Mouse (Mus musculus) limb, embryonic 10.5 days (tissue): Measurements from ENCODE around the gene Atp6v0c. TPM values are rescaled to one million over a fixed set of nuclear protein-coding genes. Genes with fewer than 3 reads are reported as not detected.
A peak's percentile ranks its signal among the peaks of the same experiment; 100 is the strongest.

Experiments used
- DNase-seq: peaks from one replicate; pipeline ENCODE4 v3.0.0-alpha.2; 2017; ENCODE audit warnings: low spot score
- H3K27ac ChIP-seq: fragments of 300-500 bp; sonication (generic); 2 replicates; pipeline ENCODE4 v1.5.1; 2016; ENCODE audit warnings: mild to moderate bottlenecking
- H3K27me3 ChIP-seq: fragments of 300-500 bp; sonication (generic); 2 replicates; pipeline ENCODE4 v1.6.1; 2016; ENCODE audit warnings: low read depth, mild to moderate bottlenecking; ENCODE audit not compliant: poor library complexity, severe bottlenecking
- H3K36me3 ChIP-seq: fragments of 300-500 bp; sonication (generic); 2 replicates; pipeline ENCODE4 v1.6.1; 2016; ENCODE audit warnings: mild to moderate bottlenecking, moderate library complexity
- H3K4me1 ChIP-seq: fragments of 300-500 bp; sonication (generic); 2 replicates; pipeline ENCODE4 v1.6.1; 2016
- H3K4me3 ChIP-seq: fragments of 300-500 bp; sonication (generic); 2 replicates; pipeline ENCODE4 v1.5.1; 2016; ENCODE audit warnings: mild to moderate bottlenecking, moderate library complexity
- H3K9me3 ChIP-seq: fragments of 300-500 bp; sonication (generic); replicated peaks from 2 replicates; pipeline ENCODE4 v1.6.1; 2016; ENCODE audit warnings: mild to moderate bottlenecking
- WGBS: fragments of 180-500 bp; shearing (Covaris S2); methylation state at CpG from one replicate; pipeline ENCODE4 v1.1.7; 2016; 5-methylcytosine and 5-hydroxymethylcytosine counted together
- polyA plus RNA-seq: library from polyadenylated mRNA; unstranded; fragments of >200 nt; fragmentation: Nextera tagmentation; extraction: Ambion mirVana; gene quantifications from 2 replicates; pipeline ENCODE4 v1.2.1, GENCODE M21; 2016

The Atp6v0c gene
- 414 and 422 TPM in 2 replicates for polyA plus RNA-seq

DNA sequence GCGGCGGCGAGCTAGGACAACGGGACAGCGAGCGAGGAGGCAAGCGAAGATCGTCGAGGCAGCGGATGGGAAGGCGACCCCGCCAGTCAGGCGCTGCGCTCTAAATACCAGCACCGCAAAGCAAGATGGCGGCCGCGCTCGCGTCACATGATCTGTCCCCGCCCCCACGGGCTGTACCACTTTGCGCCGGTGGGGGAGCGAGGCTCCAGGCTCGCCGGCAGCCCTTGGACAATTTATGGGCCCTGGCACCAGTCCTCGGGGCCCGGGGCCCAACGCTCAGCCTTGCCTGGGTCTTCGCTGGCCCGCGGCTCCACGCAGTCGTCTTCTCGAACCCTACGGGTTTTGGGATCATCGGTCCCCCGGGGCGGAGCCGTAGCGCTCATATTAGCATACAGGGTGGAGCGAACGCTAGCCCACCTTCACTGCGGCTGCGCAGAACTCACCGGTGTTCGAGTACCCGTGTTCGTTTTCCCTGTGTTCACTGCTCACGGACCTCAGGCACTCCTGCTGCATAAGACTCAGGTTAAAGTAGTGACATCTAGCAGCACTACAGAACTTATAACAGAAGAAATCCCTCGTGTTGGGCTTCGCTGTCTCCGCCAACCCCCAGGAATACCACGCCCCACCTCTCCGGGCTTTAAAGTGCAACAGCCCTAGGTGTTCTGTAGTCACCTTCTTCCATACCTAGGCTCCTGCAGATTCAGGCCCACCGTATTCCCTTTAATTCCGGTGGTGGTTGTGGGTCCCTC, at the start of gene Atp6v0c:
Gene Atp6v0c (minus strand): TSS at position 386 of the 749 bp plus-strand sequence.
- peak within 1 kb of the TSS; percentile 88 for H3K4me3 ChIP-seq
- no peaks in the 10 kb centered on the region for H3K27me3 ChIP-seq
- H3K27ac ChIP-seq, result peak within 1 kb of the TSS; percentile 100
- H3K36me3 ChIP-seq, result peaks cover 33% of the 10 kb centered on the region
- peak; percentile 96 for DNase-seq
- no peaks in the 10 kb centered on the region for H3K9me3 ChIP-seq
- under 1% methylated on average over 58 of the region's 58 CpGs for WGBS
- peaks cover 28% of the 10 kb centered on the region for H3K4me1 ChIP-seq

DNA sequence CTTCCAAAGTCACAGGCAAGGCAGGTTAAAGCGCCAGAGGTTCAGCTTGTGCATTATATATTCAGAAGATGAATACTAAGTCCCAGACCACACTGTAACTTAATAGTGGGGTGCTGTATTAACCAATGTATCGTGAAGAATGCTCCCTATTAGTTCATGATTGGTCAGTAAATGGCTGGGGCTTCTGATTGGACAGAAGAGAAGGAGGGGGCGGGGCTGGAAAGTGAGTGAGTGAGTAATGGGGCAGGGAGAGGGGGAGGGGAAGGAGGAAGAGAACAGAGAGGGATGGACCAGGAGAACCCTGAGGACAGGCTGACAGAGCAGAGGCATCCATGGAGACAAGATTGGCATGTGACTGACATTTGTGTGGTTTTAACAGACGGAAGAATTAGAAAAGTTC, 47.3 kb upstream of the Atp6v0c start:
- no peak overlapping the region for H3K4me3 ChIP-seq
- DNase-seq, result no peak
- H3K4me1 ChIP-seq, result peaks cover 24% of the 10 kb centered on the region
- peaks cover 52% of the 10 kb centered on the region for H3K36me3 ChIP-seq
- H3K27ac ChIP-seq, result no peak overlapping the region
- no peaks in the 10 kb centered on the region for H3K27me3 ChIP-seq
- no peaks in the 10 kb centered on the region for H3K9me3 ChIP-seq
- 72% methylated on average over 4 of the region's 4 CpGs for WGBS

DNA sequence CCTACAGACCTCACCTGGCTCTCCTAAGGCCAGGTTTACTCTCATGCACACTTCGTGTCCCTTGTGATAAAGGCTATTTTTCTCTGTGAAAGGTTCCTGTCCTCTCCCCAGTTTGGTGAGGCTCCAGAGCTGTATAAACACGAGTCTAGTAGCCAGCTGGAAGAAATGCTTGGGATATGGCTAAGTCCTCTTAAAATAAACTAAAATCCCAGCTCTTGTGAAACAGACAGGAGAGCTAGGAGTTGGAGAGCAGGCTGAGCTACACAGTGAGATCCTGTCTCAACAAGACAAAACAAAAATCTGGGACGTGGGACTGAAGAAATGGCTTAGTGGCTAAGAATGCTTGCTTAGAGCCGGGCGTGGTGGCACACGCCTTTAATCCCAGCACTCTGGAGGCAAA, 43.7 kb upstream of the Atp6v0c start:
- Histone ChIP-seq H3K36me3 (peaks cover 38% of the 10 kb centered on the region), H3K4me1 (peaks cover 46% of the 10 kb centered on the region), H3K27ac (no peak overlapping the region), H3K27me3 (no peaks in the 10 kb centered on the region), H3K4me3 (no peak overlapping the region), H3K9me3 (no peaks in the 10 kb centered on the region)
- no peak for DNase-seq
- 80% methylated on average over 6 of the region's 6 CpGs for WGBS

GRCm38 (mm10) chr17:24212441-24213018, 43.0 kb upstream of the Atp6v0c start:
- 28% methylated on average over 5 of the region's 5 CpGs for WGBS

GRCm38 (mm10) chr17:24211631-24212440, 42.3 kb upstream of the Atp6v0c start:
- 2% methylated on average over 37 of the region's 37 CpGs for WGBS
- Histone ChIP-seq H3K9me3 (no peaks in the 10 kb centered on the region), H3K27ac (peak overlapping the region; percentile 96), H3K4me3 (peak overlapping the region; percentile 70), H3K4me1 (peaks cover 59% of the 10 kb centered on the region), H3K27me3 (peaks cover 12% of the 10 kb centered on the region), H3K36me3 (peaks cover 29% of the 10 kb centered on the region)
- peak; percentile 85 for DNase-seq

More at GRCm38 (mm10) chr17:24212441-24213018, 43.0 kb upstream of the Atp6v0c start:
- Histone ChIP-seq H3K4me1 (peaks cover 52% of the 10 kb centered on the region), H3K27ac (peak overlapping the region; percentile 96), H3K9me3 (no peaks in the 10 kb centered on the region), H3K36me3 (peaks cover 35% of the 10 kb centered on the region), H3K27me3 (peaks cover 5% of the 10 kb centered on the region), H3K4me3 (peak overlapping the region; percentile 70)
- no peak for DNase-seq

- peaks cover 22% of the 10 kb centered on the region for H3K27me3 ChIP-seq
- H3K4me3 ChIP-seq, result peak overlapping the region; percentile 70
- peaks cover 17% of the 10 kb centered on the region for H3K36me3 ChIP-seq
- no peaks in the 10 kb centered on the region for H3K9me3 ChIP-seq
- peak overlapping the region; percentile 96 for H3K27ac ChIP-seq
- WGBS, result 83% methylated on average over 3 of the region's 3 CpGs
- peaks cover 72% of the 10 kb centered on the region for H3K4me1 ChIP-seq
- DNase-seq, result no peak
These were observed 41.1 kb upstream of the Atp6v0c start for GRCm38 (mm10) chr17:24210591-24210990.

GRCm38 (mm10) chr17:24209916-24210240, 40.4 kb upstream of the Atp6v0c start:
- Histone ChIP-seq H3K27me3 (peaks cover 22% of the 10 kb centered on the region), H3K4me3 (peak overlapping the region; percentile 70), H3K9me3 (no peaks in the 10 kb centered on the region), H3K4me1 (peaks cover 79% of the 10 kb centered on the region), H3K36me3 (peaks cover 10% of the 10 kb centered on the region), H3K27ac (peak overlapping the region; percentile 96)
- 77% methylated on average over 3 of the region's 3 CpGs for WGBS
- DNase-seq, result no peak

- peak within 1 kb of the TSS; percentile 96 for H3K27ac ChIP-seq
- DNase-seq, result peak; percentile 91
- H3K9me3 ChIP-seq, result no peaks in the 10 kb centered on the region
- peaks cover 4% of the 10 kb centered on the region; the same call in 1 of the 2 replicates for H3K36me3 ChIP-seq
- under 1% methylated on average over 43 of the region's 43 CpGs for WGBS
- peak within 1 kb of the TSS; percentile 70 for H3K4me3 ChIP-seq
- peaks cover 85% of the 10 kb centered on the region for H3K4me1 ChIP-seq
- H3K27me3 ChIP-seq, result peaks cover 22% of the 10 kb centered on the region
These were observed 39.8 kb upstream of the Atp6v0c start, which contains the start of gene Ntn3 for GRCm38 (mm10) chr17:24209043-24209915. Ntn3 (minus strand) TSS chr17:24209531.

GRCm38 (mm10) chr17:24208641-24209042, 39.1 kb upstream of the Atp6v0c start:
- peak overlapping the region; percentile 70 for H3K4me3 ChIP-seq
- H3K27me3 ChIP-seq, result peaks cover 22% of the 10 kb centered on the region
- peaks cover 4% of the 10 kb centered on the region; the same call in 1 of the 2 replicates for H3K36me3 ChIP-seq
- peak overlapping the region; percentile 96 for H3K27ac ChIP-seq
- no peaks in the 10 kb centered on the region for H3K9me3 ChIP-seq
- WGBS, result 1% methylated on average over 29 of the region's 29 CpGs
- DNase-seq, result peak; percentile 75
- H3K4me1 ChIP-seq, result peaks cover 90% of the 10 kb centered on the region

DNA sequence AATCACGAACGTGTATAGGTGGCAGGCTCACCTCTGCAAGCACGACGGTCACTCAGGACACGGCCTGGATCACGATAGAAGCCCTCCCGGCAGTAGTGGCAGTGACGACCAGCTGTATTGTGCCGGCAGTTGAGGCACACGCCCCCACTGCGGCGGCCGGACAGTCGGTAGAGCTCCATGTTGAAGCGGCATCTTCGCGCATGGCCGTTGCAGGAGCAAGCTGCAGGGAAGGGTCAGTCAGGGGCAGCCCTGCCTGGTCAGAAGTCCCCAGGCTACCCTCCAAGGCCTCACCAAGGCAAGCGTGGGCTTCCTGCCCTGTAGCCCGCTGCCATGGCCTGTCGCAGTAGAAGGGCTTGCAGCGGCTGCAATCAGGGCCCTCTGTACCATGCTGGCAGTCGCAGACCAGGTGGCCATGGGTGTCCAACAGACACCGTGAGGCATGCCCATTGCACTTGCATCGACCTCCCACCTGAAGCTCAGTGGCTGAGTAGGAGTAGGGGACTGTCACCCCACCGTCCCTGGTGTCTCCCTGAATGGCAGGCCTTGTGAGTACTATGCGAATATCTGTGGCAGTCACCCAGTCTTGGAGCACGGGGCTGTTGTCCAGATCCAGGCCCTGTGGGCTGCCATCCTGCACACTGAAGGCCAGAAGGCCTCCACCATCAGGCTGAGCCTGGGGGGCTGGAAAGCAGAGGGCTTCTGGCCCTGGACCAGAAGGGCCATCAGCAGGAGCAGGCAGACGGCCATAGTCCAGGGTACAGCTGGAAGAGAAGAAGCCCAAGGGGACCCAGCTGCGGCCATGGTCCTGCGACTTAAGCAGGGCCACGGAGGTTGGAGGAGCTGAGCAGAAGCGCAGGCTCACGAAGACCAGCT, 38.5 kb upstream of the Atp6v0c start:
- Histone ChIP-seq H3K4me1 (peaks cover 90% of the 10 kb centered on the region), H3K36me3 (peaks cover 4% of the 10 kb centered on the region; the same call in 1 of the 2 replicates), H3K27ac (peak overlapping the region; percentile 96), H3K9me3 (no peaks in the 10 kb centered on the region), H3K27me3 (peaks cover 22% of the 10 kb centered on the region), H3K4me3 (peak overlapping the region; percentile 70)
- peak; percentile 44 for DNase-seq
- WGBS, result 60% methylated on average over 34 of the region's 34 CpGs
